Mouse (Mus musculus) midbrain, embryonic 15.5 days (tissue): ENCODE measurements at regions not wholly inside any gene's neighbourhood (a gene's known extent, or its start where the extent isn't known, plus 50 kb on each side); places are given as distances from the start of the nearest gene placed in this dataset.
A peak's percentile ranks its signal among the peaks of the same experiment; 100 is the strongest.

Source experiments
- ATAC-seq: fragments of 200-750 bp; cut with Nextera tagmentation; replicated peaks from 2 replicates; pipeline ENCODE4 v1.8.0; 2017; ENCODE audit warnings: moderate TSS enrichment
- H3K27ac ChIP-seq: fragments of 300-500 bp; sonication (generic); 2 replicates; pipeline ENCODE4 v1.5.1; 2015; ENCODE audit warnings: mild to moderate bottlenecking, inconsistent platforms
- H3K27me3 ChIP-seq: fragments of 300-500 bp; sonication (generic); replicated peaks from 2 replicates; pipeline ENCODE4 v1.6.1; 2015; ENCODE audit warnings: inconsistent platforms
- H3K36me3 ChIP-seq: fragments of 300-500 bp; sonication (generic); replicated peaks from 2 replicates; pipeline ENCODE4 v1.6.1; 2015; ENCODE audit warnings: inconsistent platforms
- H3K4me1 ChIP-seq: fragments of 300-500 bp; sonication (generic); 2 replicates; pipeline ENCODE4 v1.6.1; 2015; ENCODE audit warnings: inconsistent platforms
- H3K4me2 ChIP-seq: fragments of 300-500 bp; sonication (generic); 2 replicates; pipeline ENCODE4 v1.6.1; 2015; ENCODE audit warnings: inconsistent platforms, mild to moderate bottlenecking, moderate library complexity
- H3K4me3 ChIP-seq: fragments of 300-500 bp; sonication (generic); 2 replicates; pipeline ENCODE4 v1.5.1; 2015; ENCODE audit warnings: mild to moderate bottlenecking, inconsistent platforms
- H3K9ac ChIP-seq: fragments of 300-500 bp; sonication (generic); 2 replicates; pipeline ENCODE4 v1.6.1; 2015; ENCODE audit warnings: mild to moderate bottlenecking, inconsistent platforms
- H3K9me3 ChIP-seq: fragments of 300-500 bp; sonication (generic); 2 replicates; pipeline ENCODE4 v1.6.1; 2016; ENCODE audit warnings: inconsistent platforms
- WGBS: fragments of 180-500 bp; shearing (Covaris S2); methylation state at CpG from one replicate; pipeline ENCODE4 v1.1.7; 2015; ENCODE audit warnings: mixed read lengths; 5-methylcytosine and 5-hydroxymethylcytosine counted together

DNA sequence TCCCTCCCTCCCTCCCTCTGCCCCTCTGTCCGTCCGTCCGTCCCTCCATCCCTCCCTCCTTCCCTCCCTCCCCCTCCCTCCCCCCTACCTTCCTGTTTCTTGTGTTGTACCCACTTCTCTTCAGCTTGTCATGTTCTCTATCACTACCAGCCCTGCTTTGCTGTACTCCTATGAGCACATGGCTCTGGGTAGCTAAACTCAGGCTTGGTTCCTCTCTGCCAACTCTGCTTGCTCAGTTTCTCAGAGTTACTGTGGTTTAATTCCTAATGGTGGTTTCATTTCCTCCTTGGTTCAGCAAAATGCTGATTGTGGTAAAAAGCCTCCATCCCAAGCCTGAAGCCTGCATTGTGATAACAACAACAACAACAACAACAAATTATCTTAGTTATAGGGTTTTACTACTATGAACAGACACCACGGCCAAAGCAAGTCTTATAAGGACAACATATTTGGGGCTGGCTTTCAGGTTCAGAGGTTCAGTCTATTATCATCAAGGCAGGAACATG is 279.5 kb upstream of the Zfp703 start:
- Histone ChIP-seq H3K4me1 (peaks cover 2% of the 10 kb centered on the region; the same call in 1 of the 2 replicates), H3K9me3 (no peaks in the 10 kb centered on the region), H3K27me3 (no peaks in the 10 kb centered on the region), H3K4me2 (no peak overlapping the region), H3K27ac (no peak overlapping the region), H3K9ac (no peak overlapping the region), H3K4me3 (no peak overlapping the region), H3K36me3 (no peaks in the 10 kb centered on the region)
- no peak for ATAC-seq
- 92% methylated on average over 1 of the region's 4 CpGs for WGBS

DNA sequence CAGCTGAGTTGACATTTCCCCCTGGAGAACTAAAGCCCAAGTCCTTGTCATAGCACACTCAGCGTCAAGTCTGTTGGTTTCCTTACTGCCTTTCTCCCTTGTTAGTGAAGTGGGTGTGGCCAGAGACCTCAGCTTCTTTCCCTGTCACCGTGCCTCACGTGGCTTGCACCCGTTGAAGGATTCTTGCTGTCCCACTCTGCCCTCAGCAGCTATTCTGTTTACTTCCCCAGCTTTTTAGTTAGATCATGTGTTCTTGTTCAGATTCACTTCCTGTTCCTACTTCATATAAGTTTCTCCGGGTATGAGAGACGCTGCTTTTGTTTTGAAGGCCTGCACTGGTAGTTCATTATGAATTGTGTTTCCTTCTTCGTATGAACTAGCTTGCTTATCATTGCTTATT is 278.5 kb upstream of the Zfp703 start:
- Histone ChIP-seq H3K27me3 (no peaks in the 10 kb centered on the region), H3K9me3 (no peaks in the 10 kb centered on the region), H3K36me3 (no peaks in the 10 kb centered on the region), H3K4me3 (no peak overlapping the region), H3K4me2 (no peak overlapping the region), H3K9ac (no peak overlapping the region), H3K4me1 (peaks cover 2% of the 10 kb centered on the region; the same call in 1 of the 2 replicates), H3K27ac (no peak overlapping the region)
- WGBS: 71% methylated on average over 7 of the region's 7 CpGs
- ATAC-seq: no peak

DNA sequence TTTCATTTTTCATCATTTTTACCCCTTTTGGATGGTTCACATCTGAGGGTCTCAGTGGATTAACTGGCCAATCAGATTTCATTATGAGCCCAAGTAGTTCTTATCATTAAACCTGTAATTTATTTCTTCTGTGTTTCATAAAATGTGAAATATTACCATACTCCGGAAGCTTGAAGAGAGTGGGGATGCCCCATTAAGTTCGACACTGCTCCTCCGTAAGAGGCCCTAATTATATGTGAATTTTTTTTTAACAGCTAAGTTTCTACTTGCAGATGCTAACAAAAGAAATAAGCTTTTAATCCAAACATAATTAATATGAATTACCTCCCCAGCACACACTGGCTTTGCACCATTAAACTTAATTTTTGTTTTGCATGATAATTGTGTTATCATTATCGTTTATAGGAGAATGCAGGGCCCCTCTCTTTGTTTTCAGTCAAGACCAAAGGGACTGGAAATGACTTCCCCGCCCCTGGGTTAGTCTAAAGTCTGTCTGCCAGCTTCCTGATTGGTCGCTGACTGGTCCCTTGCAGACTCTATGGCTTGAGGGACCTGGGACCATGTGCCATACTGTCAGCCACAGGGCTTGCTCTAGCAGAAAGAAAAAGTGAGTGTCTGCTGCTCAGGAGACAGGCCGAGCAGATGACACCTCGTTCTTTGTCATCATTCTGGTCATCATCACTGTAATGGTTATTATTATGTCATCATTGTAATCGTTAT is 270.9 kb upstream of the Zfp703 start:
- 0 out of 2 replicates have a peak, but pooled peaks have one; percentile 48 for ATAC-seq
- Histone ChIP-seq H3K9me3 (no peaks in the 10 kb centered on the region), H3K9ac (no peak overlapping the region), H3K4me2 (no peak overlapping the region), H3K27ac (no peak overlapping the region), H3K4me1 (peaks cover under 1% of the 10 kb centered on the region; the same call in 1 of the 2 replicates), H3K4me3 (no peak overlapping the region), H3K27me3 (no peaks in the 10 kb centered on the region), H3K36me3 (no peaks in the 10 kb centered on the region)
- 54% methylated on average over 9 of the region's 9 CpGs for WGBS

DNA sequence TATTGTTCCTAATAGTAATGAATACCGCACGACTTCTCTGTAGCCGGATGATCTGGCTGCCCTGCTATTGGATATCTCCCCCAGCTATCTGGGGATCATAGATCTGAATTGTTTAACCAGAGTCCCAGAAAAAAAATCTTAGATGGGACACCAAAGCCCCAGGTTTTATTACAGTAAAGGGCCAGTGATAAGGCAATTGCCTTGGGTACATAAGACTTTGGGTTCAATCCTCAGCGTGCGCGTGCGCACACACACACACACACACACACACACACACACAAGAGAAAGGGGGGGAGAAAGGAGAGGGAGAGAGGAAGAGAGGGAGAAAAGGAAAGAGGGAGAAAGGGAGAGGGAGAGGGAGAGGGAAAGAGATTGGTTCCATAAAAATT is 270.4 kb upstream of the Zfp703 start:
- Histone ChIP-seq H3K36me3 (no peaks in the 10 kb centered on the region), H3K27ac (no peak overlapping the region), H3K4me1 (no peaks in the 10 kb centered on the region), H3K4me2 (no peak overlapping the region), H3K27me3 (no peaks in the 10 kb centered on the region), H3K9me3 (no peaks in the 10 kb centered on the region), H3K4me3 (no peak overlapping the region), H3K9ac (no peak overlapping the region)
- no peak for ATAC-seq
- WGBS: 92% methylated on average over 7 of the region's 7 CpGs

DNA sequence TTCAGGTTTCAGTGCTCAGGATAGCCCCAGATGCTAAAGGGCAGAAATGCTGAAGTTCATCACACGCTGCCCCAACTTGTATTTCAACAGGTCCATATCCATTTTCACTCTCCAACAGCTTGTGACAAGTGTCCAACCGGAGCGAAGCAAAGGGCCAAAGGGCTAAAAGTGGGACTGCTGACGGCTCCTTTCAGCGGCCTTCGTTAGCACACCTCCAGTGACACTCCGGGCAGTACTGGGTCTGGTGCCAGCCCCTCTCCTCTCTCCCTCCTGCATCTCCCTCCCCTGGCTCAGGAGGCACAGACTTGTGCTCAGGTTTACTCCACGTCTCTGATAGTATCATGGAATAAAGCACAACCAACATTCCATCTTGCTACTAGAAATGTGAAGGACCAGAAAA is 263.3 kb upstream of the Zfp703 start:
- Histone ChIP-seq H3K4me2 (no peak overlapping the region), H3K9me3 (no peaks in the 10 kb centered on the region), H3K36me3 (no peaks in the 10 kb centered on the region), H3K9ac (no peak overlapping the region), H3K4me3 (no peak overlapping the region), H3K27me3 (no peaks in the 10 kb centered on the region), H3K4me1 (no peaks in the 10 kb centered on the region), H3K27ac (no peak overlapping the region)
- no peak for ATAC-seq
- WGBS: 89% methylated on average over 8 of the region's 8 CpGs

DNA sequence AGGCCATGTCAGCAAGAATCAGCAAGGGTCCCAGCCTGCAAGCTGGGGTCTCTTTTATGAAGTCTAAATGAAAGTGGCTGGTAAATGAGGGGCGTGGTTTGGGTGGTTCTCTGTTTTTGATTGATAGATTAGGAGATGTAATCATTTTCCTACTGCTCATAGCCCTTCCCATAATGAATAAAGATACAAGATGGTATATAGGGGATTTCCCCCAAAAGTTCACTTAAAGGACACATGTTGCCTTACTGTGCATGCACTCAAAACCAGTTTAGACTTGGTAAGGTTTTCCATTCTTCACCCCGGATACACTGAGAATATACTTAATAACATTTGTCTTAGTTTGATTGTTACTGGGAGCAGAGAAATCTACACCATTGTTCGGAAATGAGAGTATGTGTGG is 262.4 kb upstream of the Zfp703 start:
- no peak for ATAC-seq
- 89% methylated on average over 3 of the region's 3 CpGs for WGBS
- no peak overlapping the region for H3K4me2 ChIP-seq
- H3K4me3 ChIP-seq: no peak overlapping the region
- no peak overlapping the region for H3K9ac ChIP-seq
- H3K27me3 ChIP-seq: no peaks in the 10 kb centered on the region
- H3K9me3 ChIP-seq: no peaks in the 10 kb centered on the region
- H3K4me1 ChIP-seq: no peaks in the 10 kb centered on the region
- H3K27ac ChIP-seq: no peak overlapping the region
- H3K36me3 ChIP-seq: no peaks in the 10 kb centered on the region

DNA sequence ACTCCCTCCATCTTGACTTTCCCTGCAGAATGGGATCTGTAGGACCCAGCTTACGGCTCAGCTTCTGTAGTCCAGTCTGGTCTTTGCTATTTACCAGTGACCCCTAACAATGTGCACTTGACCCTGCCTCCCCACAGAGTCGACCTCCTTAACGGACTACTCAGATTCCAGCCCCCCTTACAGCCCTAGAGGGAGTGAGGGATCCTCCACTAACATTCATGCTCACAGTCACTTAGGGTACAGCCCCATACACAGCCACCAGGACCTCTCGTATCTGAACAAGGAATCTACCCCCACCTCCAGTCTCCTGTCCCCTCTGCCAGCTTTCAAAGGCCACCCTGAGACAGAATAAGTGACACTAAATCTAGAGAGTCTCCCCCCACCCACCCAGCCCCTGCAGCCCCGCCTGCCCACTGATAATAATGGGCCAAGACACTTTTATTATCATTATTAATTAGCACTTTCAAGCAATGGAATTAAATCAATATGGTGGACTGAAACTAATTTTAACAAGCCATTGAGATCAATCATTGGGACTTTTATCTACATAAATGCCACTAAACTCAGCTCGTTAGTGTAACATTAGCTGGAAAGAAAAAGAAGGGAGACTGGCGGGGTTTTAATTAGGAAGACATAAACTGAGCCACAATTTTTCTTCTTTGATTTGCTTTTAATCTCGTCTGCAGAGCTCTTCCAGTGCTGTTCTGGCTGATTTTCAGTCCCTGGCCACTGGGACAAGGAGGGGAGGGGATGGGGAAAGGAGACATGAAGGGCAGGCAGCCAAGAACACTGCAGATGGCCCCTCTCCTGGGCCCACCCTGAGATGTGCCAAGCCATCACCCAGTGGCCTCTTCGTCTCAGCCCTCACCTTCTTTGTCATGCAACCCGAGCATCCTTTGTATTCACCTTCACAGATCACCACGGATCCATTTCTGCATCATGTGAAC is 258.4 kb upstream of the Zfp703 start:
- Histone ChIP-seq H3K4me3 (no peak overlapping the region), H3K9me3 (no peaks in the 10 kb centered on the region), H3K4me2 (no peak overlapping the region), H3K27me3 (no peaks in the 10 kb centered on the region), H3K9ac (no peak overlapping the region), H3K4me1 (no peaks in the 10 kb centered on the region), H3K27ac (no peak overlapping the region), H3K36me3 (no peaks in the 10 kb centered on the region)
- ATAC-seq: 0 out of 2 replicates have a peak, but pooled peaks have one; percentile 27
- WGBS: 52% methylated on average over 11 of the region's 11 CpGs

DNA sequence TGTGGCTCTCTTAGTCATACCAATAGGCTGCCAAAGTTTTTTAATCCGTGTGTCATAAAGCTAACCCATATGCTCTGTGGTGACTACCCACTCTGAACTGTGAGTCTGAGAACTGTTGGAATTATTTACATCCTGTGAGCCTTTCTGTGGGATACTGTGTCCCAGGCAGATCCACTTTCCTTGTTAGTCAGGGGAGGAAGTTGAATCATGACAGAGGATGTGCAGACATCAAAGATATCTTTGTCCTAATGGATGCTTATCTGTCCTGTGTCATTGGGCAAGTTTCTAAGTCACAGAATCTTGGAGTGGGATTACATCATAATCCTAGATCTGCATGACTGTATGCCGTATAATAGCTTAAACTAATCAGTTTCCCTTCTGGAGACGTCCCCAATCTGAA is 254.4 kb upstream of the Zfp703 start:
- H3K27ac ChIP-seq: no peak overlapping the region
- H3K4me3 ChIP-seq: no peak overlapping the region
- 69% methylated on average over 3 of the region's 3 CpGs for WGBS
- no peak for ATAC-seq
- no peaks in the 10 kb centered on the region for H3K36me3 ChIP-seq
- no peak overlapping the region for H3K9ac ChIP-seq
- no peak overlapping the region for H3K4me2 ChIP-seq
- H3K9me3 ChIP-seq: no peaks in the 10 kb centered on the region
- H3K27me3 ChIP-seq: no peaks in the 10 kb centered on the region
- H3K4me1 ChIP-seq: no peaks in the 10 kb centered on the region

DNA sequence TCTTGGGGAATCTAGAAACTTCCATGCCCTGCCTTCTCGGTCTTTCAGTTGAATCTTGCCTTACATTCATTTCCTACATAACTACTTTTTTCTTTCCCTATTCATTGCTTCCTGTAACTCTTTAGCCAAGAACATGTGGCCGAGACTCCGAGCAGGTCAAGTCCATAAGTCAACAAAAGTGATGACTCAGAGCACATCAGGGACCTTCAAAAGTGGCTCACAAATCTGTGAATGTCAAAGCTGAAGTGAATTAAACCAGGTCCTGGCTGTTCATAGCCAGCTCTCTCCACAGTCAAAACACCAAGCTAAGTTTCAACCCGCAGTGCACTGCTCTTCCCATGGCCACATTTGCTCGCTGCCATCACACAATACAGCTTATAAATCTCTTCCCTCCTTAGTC is 252.5 kb upstream of the Zfp703 start:
- 91% methylated on average over 5 of the region's 5 CpGs for WGBS
- Histone ChIP-seq H3K36me3 (no peaks in the 10 kb centered on the region), H3K4me1 (no peaks in the 10 kb centered on the region), H3K4me3 (no peak overlapping the region), H3K9me3 (no peaks in the 10 kb centered on the region), H3K9ac (no peak overlapping the region), H3K4me2 (no peak overlapping the region), H3K27me3 (no peaks in the 10 kb centered on the region), H3K27ac (no peak overlapping the region)
- ATAC-seq: no peak

DNA sequence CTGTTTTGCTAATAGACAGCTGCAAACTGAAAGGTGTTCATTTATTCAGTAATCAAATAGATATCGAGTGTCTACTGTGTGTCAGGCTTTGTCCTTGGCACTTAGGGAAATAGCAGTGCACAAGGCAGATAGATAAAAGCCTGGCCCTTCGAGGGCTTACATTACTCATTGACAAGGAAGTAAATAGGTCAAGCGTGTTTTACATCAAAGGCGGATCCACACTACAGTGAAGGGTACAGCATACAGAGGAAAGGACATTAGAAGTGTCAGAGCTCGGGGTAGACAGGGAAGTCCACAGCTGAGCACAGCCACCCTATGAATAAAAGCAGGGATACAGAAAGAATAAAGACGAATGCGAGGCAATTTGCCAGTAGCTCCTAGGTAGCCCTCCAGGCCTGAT is 251.6 kb upstream of the Zfp703 start:
- Histone ChIP-seq H3K27me3 (no peaks in the 10 kb centered on the region), H3K4me3 (no peak overlapping the region), H3K4me1 (no peaks in the 10 kb centered on the region), H3K36me3 (no peaks in the 10 kb centered on the region), H3K9me3 (no peaks in the 10 kb centered on the region), H3K9ac (no peak overlapping the region), H3K27ac (no peak overlapping the region), H3K4me2 (no peak overlapping the region)
- WGBS: 57% methylated on average over 7 of the region's 7 CpGs
- ATAC-seq: no peak

DNA sequence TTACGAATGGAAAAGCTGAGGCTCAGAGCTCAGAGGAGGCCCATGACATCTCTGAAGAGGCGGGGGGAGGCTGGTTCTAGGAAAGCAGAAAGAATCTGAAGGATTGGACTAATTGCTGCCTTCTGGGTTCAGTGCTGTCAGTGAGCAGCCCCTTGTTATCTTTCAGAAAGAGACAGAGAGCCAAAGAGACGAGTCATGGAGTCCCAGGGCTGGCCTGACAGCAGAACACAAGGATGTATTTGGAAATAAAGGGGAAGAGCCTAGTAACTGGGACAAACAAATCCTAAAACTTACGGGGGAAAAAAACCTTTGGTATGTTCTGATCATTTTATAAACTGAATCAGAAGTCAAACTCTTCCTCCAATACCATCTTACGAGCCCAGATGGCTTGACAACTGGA is 247.8 kb upstream of the Zfp703 start:
- ATAC-seq: no peak
- no peaks in the 10 kb centered on the region for H3K27me3 ChIP-seq

DNA sequence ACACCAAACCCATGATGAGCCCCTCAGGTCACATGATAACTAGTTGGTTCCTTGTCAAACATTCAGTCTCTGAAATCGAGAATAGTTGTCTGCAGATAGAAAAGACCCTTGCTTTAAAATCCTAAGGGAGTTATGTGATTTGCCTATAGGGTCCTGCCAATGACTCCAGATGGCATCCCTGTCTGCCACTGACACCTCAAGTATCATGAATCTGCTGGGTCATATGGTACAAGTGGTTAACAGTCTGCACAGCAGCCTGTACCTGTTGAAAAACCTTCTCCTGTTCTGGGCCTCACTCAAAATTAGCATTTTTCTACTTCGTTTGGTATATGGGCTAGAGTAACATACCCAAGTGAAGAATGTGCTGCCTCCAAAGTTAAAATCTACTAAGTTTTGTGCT is 246.0 kb upstream of the Zfp703 start:
- 85% methylated on average over 2 of the region's 2 CpGs for WGBS
- ATAC-seq: no peak
- Histone ChIP-seq H3K9ac (no peak overlapping the region), H3K4me1 (no peaks in the 10 kb centered on the region), H3K9me3 (no peaks in the 10 kb centered on the region), H3K4me3 (no peak overlapping the region), H3K4me2 (no peak overlapping the region), H3K27ac (no peak overlapping the region), H3K27me3 (no peaks in the 10 kb centered on the region), H3K36me3 (no peaks in the 10 kb centered on the region)

More for the DNA sequence above, 247.8 kb upstream of the Zfp703 start:
- no peak overlapping the region for H3K4me3 ChIP-seq
- no peak overlapping the region for H3K27ac ChIP-seq
- H3K9me3 ChIP-seq: no peaks in the 10 kb centered on the region
- no peak overlapping the region for H3K9ac ChIP-seq
- 85% methylated on average over 5 of the region's 5 CpGs for WGBS
- no peaks in the 10 kb centered on the region for H3K36me3 ChIP-seq
- H3K4me2 ChIP-seq: no peak overlapping the region
- H3K4me1 ChIP-seq: no peaks in the 10 kb centered on the region
